Mouse (Mus musculus): ENCODE results near the gene Agbl3.

The Agbl3 gene

DNA sequence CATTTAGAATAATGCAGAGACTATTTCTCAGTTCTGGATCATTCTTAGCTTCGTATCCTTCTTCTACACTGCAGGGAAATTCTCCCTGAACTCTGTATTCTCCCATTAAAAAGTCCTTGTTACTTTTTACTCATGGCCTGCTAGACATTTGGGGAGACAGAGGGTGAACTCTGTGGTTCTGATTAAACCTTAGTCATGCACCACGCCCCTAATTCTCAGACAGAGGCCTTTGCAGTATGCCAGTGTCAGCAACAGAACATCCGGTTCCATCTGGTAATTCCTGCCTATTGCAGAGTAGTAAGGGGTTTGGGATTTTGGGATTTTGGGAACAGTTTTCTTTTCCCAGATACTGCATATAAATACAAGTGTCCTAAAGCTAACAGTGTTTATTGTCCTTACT is 16.6 kb downstream of the Agbl3 start:
- no peak for DNase-seq (ENCODE audit: extremely low read depth, low read depth)

DNA sequence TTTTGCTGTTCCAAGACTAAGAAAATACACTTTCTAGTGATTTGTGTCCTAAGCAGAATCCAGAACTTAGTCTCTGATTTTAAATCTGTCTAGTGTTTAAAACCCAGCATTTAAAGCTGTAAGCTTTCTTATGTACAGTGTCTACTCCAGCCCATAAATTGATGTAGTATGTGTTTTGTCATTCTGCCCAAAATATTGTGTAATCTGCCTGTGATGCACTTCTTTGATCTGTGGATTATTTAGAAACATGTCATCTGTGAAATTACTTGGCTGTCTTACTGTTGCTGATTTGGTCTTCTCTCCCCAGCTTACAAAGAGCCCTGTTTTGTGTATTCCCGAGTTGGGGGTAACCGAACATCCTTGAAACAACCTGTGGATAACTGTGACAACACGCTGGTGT is 17.7 kb downstream of the Agbl3 start:
- no peak for DNase-seq (ENCODE audit: extremely low read depth, low read depth)

- no peak for DNase-seq (ENCODE audit: extremely low read depth, low read depth)
These were observed 25.4 kb downstream of the Agbl3 start for GRCm38 (mm10) chr6:34805582-34805981.

DNA sequence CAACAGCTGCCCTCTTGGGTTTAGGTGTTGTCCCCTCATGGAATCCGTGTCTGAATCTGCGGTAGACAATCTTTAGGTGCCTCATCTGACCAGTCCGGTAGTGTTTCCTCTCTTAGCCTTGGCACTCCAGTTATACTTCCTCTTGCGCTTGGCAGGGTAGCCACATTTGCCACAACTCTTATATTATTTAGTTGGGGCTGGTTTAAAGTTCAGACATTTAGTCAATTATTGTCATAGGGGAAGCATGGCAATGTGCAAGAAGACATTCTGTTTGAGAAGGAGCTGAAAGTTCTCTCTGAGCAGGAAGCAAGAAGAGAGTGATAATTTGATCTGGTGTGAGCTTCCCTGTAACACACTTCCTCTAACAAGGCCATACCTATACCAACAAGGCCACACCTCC is 30.4 kb downstream of the Agbl3 start:
- DNase-seq (ENCODE audit: extremely low read depth, low read depth): peak; percentile 7

DNA sequence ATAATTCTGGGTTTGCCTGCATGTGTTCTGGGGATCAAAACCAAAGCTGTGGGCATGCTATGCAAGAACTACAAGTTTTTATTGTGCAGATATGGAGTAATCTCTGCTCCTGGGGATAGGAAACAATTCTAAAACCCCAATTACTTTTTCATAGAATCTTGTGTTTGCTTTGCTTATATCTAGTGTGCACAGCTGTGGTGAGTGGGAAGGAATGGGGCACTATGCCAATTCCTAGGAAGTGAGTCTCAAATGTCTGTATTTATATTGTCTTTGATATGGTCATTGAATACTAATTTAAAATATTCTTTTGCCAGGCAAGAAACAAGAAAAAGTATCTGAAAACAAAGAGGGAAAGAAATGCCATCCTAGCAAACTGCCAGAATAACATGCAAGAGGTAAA is 44.2 kb downstream of the Agbl3 start:
- DNase-seq (ENCODE audit: extremely low read depth, low read depth): no peak

- DNase-seq (ENCODE audit: extremely low read depth, low read depth): no peak
These were observed 52.1 kb downstream of the Agbl3 start for GRCm38 (mm10) chr6:34832352-34832751.

- DNase-seq (ENCODE audit: extremely low read depth, low read depth): no peak
These were observed 81.4 kb downstream of the Agbl3 start for GRCm38 (mm10) chr6:34861546-34862053.

DNA sequence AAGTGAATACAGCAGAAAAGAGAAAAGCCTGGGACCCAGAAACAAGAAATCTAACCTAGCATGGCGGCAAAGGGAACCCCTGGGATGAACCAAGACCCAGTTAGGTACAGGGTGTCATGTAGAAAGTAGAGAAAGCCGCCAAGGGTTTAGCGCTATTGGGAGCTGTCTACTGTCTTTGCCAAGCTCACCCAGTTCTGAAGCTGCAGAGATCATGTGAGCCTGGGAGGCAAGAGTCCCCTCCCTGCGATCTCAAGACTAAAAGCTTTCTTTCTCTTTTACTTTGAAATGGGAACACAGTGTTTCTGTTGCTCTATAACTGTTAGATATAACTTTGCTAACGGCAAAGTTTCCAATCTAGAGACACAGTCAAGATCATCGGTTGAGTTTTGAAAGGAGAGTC is 82.1 kb downstream of the Agbl3 start:
- peak; percentile 66 for DNase-seq (ENCODE audit: extremely low read depth, low read depth)

GRCm38 (mm10) chr6:34862791-34863403 is 82.7 kb downstream of the Agbl3 start, which contains the start of gene Tmem140:
Tmem140 (plus strand) TSS chr6:34863146.
- DNase-seq (ENCODE audit: extremely low read depth, low read depth): no peak

DNA sequence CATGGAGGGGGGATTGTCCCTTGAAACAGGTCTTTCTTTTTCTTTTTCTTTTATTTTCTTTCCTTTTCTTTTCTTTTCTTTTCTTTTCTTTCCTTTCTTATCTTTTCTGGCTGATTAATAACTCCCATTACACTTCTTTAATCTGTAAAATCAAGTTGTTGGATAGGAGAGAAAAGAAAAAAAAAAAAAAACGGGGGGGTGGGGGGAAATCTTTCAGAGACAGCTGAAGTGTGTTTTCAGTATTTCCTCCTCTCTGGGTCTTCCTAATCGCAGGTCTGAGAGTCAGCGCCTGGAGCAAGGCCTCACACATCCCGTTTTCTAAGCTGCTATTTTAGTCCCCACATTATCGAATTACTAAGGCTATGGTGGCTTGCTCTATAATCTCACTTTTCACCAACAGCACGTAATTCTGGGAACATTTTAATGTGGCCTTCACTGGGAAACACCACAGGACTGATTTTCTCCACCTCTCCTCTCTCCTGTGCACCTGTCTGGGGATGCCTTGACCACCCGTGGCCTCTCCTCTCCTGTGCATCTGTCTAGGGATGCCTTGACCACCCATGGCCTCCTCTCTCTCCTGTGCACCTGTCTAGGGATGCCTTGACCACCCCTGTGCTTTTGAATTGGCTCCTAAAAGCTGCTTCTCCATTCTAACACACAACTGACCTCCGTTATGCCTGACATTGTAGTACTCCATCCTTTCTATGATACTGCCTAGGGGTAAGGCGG is 83.7 kb downstream of the Agbl3 start:
- no peak for DNase-seq (ENCODE audit: extremely low read depth, low read depth)

DNA sequence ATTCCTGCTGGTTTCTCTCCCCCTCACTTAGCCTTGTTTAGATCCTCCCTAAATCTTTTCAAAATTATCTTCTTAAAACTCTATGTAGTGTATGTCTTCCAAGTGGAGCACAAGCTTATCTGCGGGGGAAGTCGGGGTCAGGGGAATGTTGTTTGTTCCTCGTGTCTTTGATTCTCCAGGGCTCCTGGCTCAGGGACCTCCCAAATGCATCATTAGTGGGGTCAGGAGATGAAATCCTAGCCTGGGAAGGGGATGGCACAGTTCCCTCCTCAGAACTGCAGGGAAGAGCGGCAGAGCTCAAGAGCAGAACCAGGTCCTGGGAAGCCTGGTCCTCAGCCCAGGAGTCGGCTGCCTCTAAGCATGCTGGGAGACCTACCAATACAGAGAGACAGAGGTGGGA is 85.0 kb downstream of the Agbl3 start:
- no peak for DNase-seq (ENCODE audit: extremely low read depth, low read depth)

GRCm38 (mm10) chr6:34865711-34866593 is 85.7 kb downstream of the Agbl3 start:
- no peak for DNase-seq (ENCODE audit: extremely low read depth, low read depth)

- DNase-seq (ENCODE audit: extremely low read depth, low read depth): no peak
These were observed 86.6 kb downstream of the Agbl3 start for GRCm38 (mm10) chr6:34866786-34867185.

- no peak for DNase-seq (ENCODE audit: extremely low read depth, low read depth)
These were observed 87.2 kb downstream of the Agbl3 start for GRCm38 (mm10) chr6:34867301-34867994.

- no peak for DNase-seq (ENCODE audit: extremely low read depth, low read depth)
These were observed 87.7 kb downstream of the Agbl3 start for GRCm38 (mm10) chr6:34867995-34868350.

DNA sequence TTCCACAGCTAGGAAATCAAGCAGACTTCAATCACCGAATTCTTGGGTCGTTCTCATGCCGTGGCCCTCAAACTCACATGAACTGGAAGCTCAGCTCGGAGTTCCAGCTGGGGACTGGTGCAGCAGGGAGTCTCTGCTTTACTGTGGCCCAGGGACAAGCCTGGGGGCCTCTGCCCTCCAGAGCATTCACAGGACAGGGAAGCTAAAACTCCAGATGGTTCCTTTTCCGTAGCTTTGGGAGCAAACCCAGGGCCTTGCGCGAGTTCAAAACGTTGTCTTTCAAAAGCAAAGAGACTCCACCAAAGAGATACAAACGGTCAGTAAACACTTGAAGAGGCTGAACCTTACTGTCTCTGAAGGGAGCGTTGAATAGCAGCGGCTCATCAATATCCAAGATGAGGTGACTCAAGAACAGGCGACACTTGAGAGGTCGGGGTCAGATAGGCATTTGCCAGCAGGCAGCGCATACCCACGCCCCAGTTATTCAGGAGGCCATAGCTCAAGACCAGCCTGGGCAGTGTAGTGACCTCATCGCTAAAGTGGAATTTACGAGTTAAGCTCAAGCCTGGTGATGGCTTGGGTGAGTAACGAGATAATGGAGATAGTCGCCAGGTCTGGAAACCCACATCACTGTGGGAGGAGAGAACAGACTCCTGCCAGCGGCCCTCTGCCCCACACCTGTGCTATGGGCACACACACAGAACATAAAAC is 88.4 kb downstream of the Agbl3 start:
- DNase-seq (ENCODE audit: extremely low read depth, low read depth): no peak

DNA sequence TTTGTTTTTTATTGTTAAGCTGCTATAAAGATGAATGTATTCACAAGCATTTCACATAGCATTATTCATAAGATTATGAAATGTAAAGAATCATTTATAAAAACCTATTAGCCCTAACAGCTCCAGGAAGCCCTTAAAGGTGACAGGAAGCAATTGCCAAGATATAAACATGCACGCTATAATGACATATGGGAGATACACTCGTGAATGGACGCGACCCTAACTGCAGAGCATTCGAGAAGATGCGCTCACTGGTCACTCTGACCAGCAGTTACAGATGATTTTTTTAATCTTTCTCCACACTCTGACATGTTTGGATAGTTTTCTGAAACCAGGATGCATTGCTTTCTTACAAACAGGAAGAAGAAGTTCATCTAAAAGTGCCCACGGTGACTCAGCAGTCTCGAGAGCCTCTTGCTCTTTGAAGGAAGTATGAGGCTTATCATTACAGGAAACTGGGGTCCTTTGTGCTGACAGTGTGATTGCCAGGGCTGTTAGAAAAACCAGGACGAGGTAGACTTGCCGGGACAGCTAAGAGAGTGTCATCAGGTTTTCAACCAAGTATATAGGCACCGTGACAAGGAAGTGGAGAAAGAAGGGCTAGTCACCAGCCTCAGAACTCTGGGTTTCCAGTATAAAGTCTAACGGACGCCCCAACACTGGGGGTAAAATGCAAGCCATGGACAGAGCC is 89.1 kb downstream of the Agbl3 start:
- peak; percentile 99 for DNase-seq (ENCODE audit: extremely low read depth, low read depth)

DNA sequence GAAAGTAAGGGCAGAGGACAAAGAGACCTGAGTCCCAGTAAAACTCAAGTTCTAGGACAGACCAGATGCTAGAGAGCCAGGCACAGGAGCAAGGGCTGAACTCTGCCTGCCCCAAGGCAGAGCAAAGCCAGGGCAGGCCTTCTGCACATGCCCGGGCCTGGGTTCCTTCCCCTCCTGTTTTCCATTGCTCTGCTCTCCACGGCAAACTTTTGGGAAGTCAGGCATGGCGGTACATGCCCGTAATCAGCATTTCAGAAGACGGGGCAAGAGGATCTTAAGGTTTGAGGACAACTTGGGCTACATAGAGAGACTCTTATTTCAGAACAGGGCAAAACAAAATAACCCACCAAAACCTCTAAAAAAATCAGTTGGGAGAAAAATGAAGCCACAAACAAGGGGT is 89.9 kb downstream of the Agbl3 start:
- no peak for DNase-seq (ENCODE audit: extremely low read depth, low read depth)

DNA sequence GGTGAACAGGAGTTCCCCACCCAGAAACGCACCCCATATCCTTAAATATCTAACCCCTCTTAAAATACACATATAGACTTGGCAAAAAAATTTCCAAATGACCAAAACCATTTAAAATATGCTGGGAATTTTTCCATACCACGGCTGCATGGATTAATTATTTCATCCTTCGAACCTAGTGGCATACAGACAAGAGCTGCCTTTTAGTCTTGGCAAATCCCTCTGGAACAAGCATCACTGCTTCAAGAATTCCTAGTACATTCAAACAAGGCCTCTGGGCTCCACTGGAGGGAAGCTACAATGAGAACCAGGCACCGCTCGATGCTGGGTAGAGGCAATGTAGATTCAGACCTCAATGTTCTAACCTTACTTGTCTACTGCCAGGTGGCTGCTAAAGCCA is 90.5 kb downstream of the Agbl3 start:
- no peak for DNase-seq (ENCODE audit: extremely low read depth, low read depth)

- DNase-seq (ENCODE audit: extremely low read depth, low read depth): no peak
These were observed 91.7 kb downstream of the Agbl3 start for GRCm38 (mm10) chr6:34871929-34872328.

Measured in MEL-GATA-1-ER (cell line).